Mouse (Mus musculus): Measurements from ENCODE around the gene Astn2. TPM values are rescaled to one million over a fixed set of nuclear protein-coding genes. Genes with fewer than 3 reads are reported as not detected.

Gene Astn2
- total and polyA plus RNA-seq, 3 experiments = not detected

DNA sequence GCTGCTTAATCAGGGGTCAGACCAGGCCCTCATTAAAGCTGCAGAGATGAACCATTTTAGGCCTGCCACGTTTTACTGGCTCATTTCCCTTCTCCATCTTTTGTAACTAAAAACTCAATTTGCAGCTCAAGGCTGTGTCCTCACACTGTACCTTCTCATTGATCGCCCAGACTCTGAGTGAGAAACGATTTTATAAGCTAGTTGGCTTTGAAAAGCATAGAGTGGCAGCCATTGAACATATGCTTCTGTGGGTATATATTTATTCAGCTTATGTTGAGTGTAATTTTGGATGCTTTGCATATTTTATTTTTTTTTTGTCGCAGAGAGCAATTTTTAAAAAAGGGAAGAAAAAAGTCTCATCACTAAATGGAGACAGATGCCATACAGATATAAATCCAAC lies 637.0 kb downstream of the Astn2 start:
- no peaks in the 10 kb centered on the region for H3K79me2 ChIP-seq (ENCODE audit: control insufficient read depth, insufficient read depth, low read length, poor library complexity)

DNA sequence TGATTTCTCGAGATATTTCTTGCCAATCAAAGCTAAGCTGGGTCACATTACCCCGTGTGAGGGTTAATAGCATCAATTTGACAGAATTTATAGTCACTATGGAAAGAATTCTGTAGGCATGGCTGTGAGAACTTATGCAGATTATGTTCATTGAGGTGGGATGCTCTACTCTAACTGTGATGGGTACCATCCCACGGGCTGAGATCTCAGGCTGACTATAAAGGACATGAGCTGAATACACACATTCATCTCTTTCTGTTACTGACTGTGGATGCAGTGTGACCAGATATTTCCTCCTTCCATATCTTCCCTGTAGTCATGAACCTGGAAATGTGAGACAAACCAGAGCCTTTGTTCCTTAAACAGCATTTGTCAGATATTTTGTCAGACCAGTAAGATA lies 639.1 kb downstream of the Astn2 start:
- H3K27me3 ChIP-seq (ENCODE audit: control insufficient read depth in 1 of 2, insufficient read depth in 2 of 2, low read length in 2 of 2) = no peaks in the 10 kb centered on the region
- no peaks in the 10 kb centered on the region for H3K4me1 ChIP-seq (ENCODE audit: control insufficient read depth in 1 of 2, insufficient read depth in 2 of 2, low read length in 2 of 2)
- H3K9me3 ChIP-seq (replicated peaks; ENCODE audit: insufficient read depth, low read length) = no peaks in the 10 kb centered on the region
- no peak for DNase-seq (ENCODE audit: low read depth, low spot score)
- no peaks in the 10 kb centered on the region for H3K36me3 ChIP-seq (ENCODE audit: control insufficient read depth in 1 of 2, insufficient read depth in 2 of 2, low read length in 2 of 2)
- TF ChIP-seq POLR2A (IDR thresholded peaks at IDR 0.05; ENCODE audit: control insufficient read depth in 1 of 2, insufficient read depth in 1 of 2, low read depth in 1 of 2, low read length in 2 of 2, poor library complexity in 1 of 2) = no peak
- no peak for TF ChIP-seq HCFC1 (IDR thresholded peaks at IDR 0.05; ENCODE audit: low read depth, low read length)
- TF ChIP-seq ZC3H11A (IDR thresholded peaks at IDR 0.05; ENCODE audit: low read depth, low read length) = no peak
- TF ChIP-seq GABPA (IDR thresholded peaks at IDR 0.05; ENCODE audit: low read depth, low read length) = no peak
- no peak for TF ChIP-seq POLR2AphosphoS5 (IDR thresholded peaks at IDR 0.05; ENCODE audit: borderline replicate concordance, low read depth, low read length)
- no peak overlapping the region for H3K4me3 ChIP-seq (ENCODE audit: control insufficient read depth in 1 of 2, insufficient read depth in 1 of 2, low read depth in 2 of 2, low read length in 2 of 2)
- H3K9ac ChIP-seq (ENCODE audit: control insufficient read depth, low read depth, low read length, poor library complexity, severe bottlenecking) = no peak overlapping the region
- H3K79me2 ChIP-seq (ENCODE audit: control insufficient read depth, insufficient read depth, low read length, poor library complexity) = no peaks in the 10 kb centered on the region
- no peak overlapping the region for H3K27ac ChIP-seq (ENCODE audit: control insufficient read depth, low read depth, low read length)

More for the DNA sequence above, 637.0 kb downstream of the Astn2 start:
- Histone ChIP-seq H3K27me3 (ENCODE audit: control insufficient read depth in 1 of 2, insufficient read depth in 2 of 2, low read length in 2 of 2) (no peaks in the 10 kb centered on the region), H3K9me3 (replicated peaks; ENCODE audit: insufficient read depth, low read length) (no peaks in the 10 kb centered on the region), H3K27ac (ENCODE audit: control insufficient read depth, low read depth, low read length) (no peak overlapping the region), H3K4me3 (ENCODE audit: control insufficient read depth in 1 of 2, insufficient read depth in 1 of 2, low read depth in 2 of 2, low read length in 2 of 2) (no peak overlapping the region), H3K4me1 (ENCODE audit: control insufficient read depth in 1 of 2, insufficient read depth in 2 of 2, low read length in 2 of 2) (no peaks in the 10 kb centered on the region), H3K9ac (ENCODE audit: control insufficient read depth, low read depth, low read length, poor library complexity, severe bottlenecking) (no peak overlapping the region), H3K36me3 (ENCODE audit: control insufficient read depth in 1 of 2, insufficient read depth in 2 of 2, low read length in 2 of 2) (no peaks in the 10 kb centered on the region)
- no peak for DNase-seq (ENCODE audit: low read depth, low spot score)
- no peak for TF ChIP-seq ZMIZ1 (IDR thresholded peaks at IDR 0.05; ENCODE audit: low read depth, low read length)
- TF ChIP-seq TAL1 (IDR thresholded peaks at IDR 0.05; ENCODE audit: low read length) = no peak
- no peak for TF ChIP-seq KAT2A (conservative IDR thresholded peaks at IDR 0.05; ENCODE audit: low read depth, low read length)
- no peak for TF ChIP-seq ZKSCAN1 (IDR thresholded peaks at IDR 0.05; ENCODE audit: low read depth, low read length)
- no peak for TF ChIP-seq MAX (IDR thresholded peaks at IDR 0.05; ENCODE audit: low read length)
- no peak for TF ChIP-seq ETS1 (IDR thresholded peaks at IDR 0.05; ENCODE audit: low read depth, low read length)
- no peak for TF ChIP-seq BHLHE40 (IDR thresholded peaks at IDR 0.05; ENCODE audit: borderline replicate concordance, low read depth, low read length)

DNA sequence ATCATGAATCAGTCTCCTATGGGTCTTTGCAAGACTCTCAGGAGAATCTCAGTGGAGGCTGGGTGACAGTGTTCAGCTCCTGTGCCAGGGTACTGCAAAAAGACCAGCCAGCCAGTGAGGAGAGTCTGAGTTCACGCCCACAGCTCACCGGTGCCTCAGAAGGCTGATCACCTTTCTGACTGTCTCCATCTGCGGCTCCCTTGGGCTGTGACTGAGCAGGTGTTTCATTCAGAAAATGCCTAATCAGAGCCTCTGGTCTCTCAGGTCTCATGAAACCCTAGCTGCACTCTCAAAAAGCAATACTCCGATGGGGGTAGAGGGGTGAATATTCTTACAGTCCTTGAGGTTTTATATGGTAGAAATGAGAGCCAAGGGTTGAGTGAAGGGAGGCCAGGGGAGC lies 640.1 kb downstream of the Astn2 start:
- no peaks in the 10 kb centered on the region for H3K4me1 ChIP-seq (ENCODE audit: control insufficient read depth in 1 of 2, insufficient read depth in 2 of 2, low read length in 2 of 2)
- H3K9ac ChIP-seq (ENCODE audit: control insufficient read depth, low read depth, low read length, poor library complexity, severe bottlenecking) = no peak overlapping the region
- no peak overlapping the region for H3K27ac ChIP-seq (ENCODE audit: control insufficient read depth, low read depth, low read length)
- H3K79me2 ChIP-seq (ENCODE audit: control insufficient read depth, insufficient read depth, low read length, poor library complexity) = no peaks in the 10 kb centered on the region
- no peak for DNase-seq (ENCODE audit: low read depth, low spot score)
- TF ChIP-seq TBP (IDR thresholded peaks at IDR 0.05; ENCODE audit: low read depth, low read length) = no peak
- TF ChIP-seq MEF2A (IDR thresholded peaks at IDR 0.05; ENCODE audit: extremely low read depth, insufficient replicate concordance, low read depth, low read length, poor library complexity, severe bottlenecking) = no peak
- TF ChIP-seq ZMIZ1 (IDR thresholded peaks at IDR 0.05; ENCODE audit: low read depth, low read length) = no peak
- no peak for TF ChIP-seq MYB (IDR thresholded peaks at IDR 0.05; ENCODE audit: low read depth, low read length)
- TF ChIP-seq RCOR1 (IDR thresholded peaks at IDR 0.05; ENCODE audit: low read depth, low read length) = no peak
- TF ChIP-seq BHLHE40 (IDR thresholded peaks at IDR 0.05; ENCODE audit: borderline replicate concordance, low read depth, low read length) = no peak
- TF ChIP-seq JUND (IDR thresholded peaks at IDR 0.05; ENCODE audit: low read depth, low read length) = no peak
- H3K27me3 ChIP-seq (ENCODE audit: control insufficient read depth in 1 of 2, insufficient read depth in 2 of 2, low read length in 2 of 2) = no peaks in the 10 kb centered on the region
- no peaks in the 10 kb centered on the region for H3K36me3 ChIP-seq (ENCODE audit: control insufficient read depth in 1 of 2, insufficient read depth in 2 of 2, low read length in 2 of 2)
- H3K4me3 ChIP-seq (ENCODE audit: control insufficient read depth in 1 of 2, insufficient read depth in 1 of 2, low read depth in 2 of 2, low read length in 2 of 2) = no peak overlapping the region
- H3K9me3 ChIP-seq (replicated peaks; ENCODE audit: insufficient read depth, low read length) = no peaks in the 10 kb centered on the region

All from MEL (cell line).